Mouse (Mus musculus) lung, adult 2 months (tissue): ENCODE results near the gene Tekt4.

Source experiments
- CTCF ChIP-seq: fragments of 200-500 bp; IDR thresholded peaks from 2 replicates; pipeline ENCODE4 v1.5.1; 2011; ENCODE audit warnings: mild to moderate bottlenecking, low read length, control low read depth; ENCODE audit not compliant: insufficient read depth
- POLR2A ChIP-seq: fragments of 200-500 bp; IDR thresholded peaks from 2 replicates; pipeline ENCODE4 v1.6.1; 2011; ENCODE audit warnings: low read depth, mild to moderate bottlenecking, control low read depth, low read length, borderline replicate concordance; ENCODE audit errors: extremely low read depth

DNA sequence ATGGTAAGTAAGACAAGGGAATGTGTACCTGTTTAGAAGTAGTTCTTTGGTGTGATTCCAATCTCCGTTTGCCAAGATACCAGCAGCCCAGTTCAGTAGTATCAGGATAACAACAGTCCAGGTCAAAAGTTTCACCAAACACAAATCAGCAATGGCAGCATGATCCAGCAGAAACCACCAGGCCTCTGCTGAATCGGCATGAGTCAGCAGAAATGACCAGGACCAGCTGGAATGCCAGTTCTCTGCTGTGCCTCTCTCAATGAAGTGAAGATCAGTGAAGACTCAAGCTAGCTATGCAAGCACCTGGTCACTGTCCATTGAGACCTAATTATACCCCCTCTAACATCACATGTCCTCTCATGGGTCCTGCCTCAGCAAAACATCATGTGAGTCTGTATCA is 59.6 kb downstream of the Tekt4 start:
- TF ChIP-seq POLR2A: no peak
- TF ChIP-seq CTCF: no peak
